Mouse (Mus musculus) kidney, embryonic 14.5 days (tissue): Measurements from ENCODE around the gene Msmp. TPM values are rescaled to one million over a fixed set of nuclear protein-coding genes. Genes with fewer than 3 reads are reported as not detected.
A peak's percentile ranks its signal among the peaks of the same experiment; 100 is the strongest.

ENCODE experiments used
- ATAC-seq: fragments of 200-750 bp; cut with Nextera tagmentation; 2 replicates; pipeline ENCODE4 v1.8.0; 2017; ENCODE audit warnings: moderate number of reproducible peaks, mild to moderate bottlenecking, moderate TSS enrichment, moderate library complexity; ENCODE audit not compliant: low FRiP score, low TSS enrichment
- H3K27ac ChIP-seq: fragments of 300-500 bp; sonication (generic); 2 replicates; pipeline ENCODE4 v1.5.1; 2014; ENCODE audit warnings: low read depth, mild to moderate bottlenecking, low read length, moderate library complexity, mixed read lengths
- H3K27me3 ChIP-seq: fragments of 300-500 bp; sonication (generic); 2 replicates; pipeline ENCODE4 v1.6.1; 2014; ENCODE audit warnings: mild to moderate bottlenecking, low read length; ENCODE audit not compliant: control insufficient read depth, insufficient read depth
- H3K36me3 ChIP-seq: fragments of 300-500 bp; sonication (generic); 2 replicates; pipeline ENCODE4 v1.6.1; 2014; ENCODE audit warnings: low read length, mixed read lengths; ENCODE audit not compliant: control insufficient read depth, insufficient read depth
- H3K4me1 ChIP-seq: fragments of 300-500 bp; sonication (generic); 2 replicates; pipeline ENCODE4 v1.6.1; 2014; ENCODE audit warnings: low read length, mixed read lengths; ENCODE audit not compliant: control insufficient read depth, insufficient read depth
- H3K4me2 ChIP-seq: fragments of 300-500 bp; sonication (generic); replicated peaks from 2 replicates; pipeline ENCODE4 v1.6.1; 2014; ENCODE audit warnings: low read depth, mild to moderate bottlenecking, low read length
- H3K4me3 ChIP-seq: fragments of 300-500 bp; sonication (generic); 2 replicates; pipeline ENCODE4 v1.5.1; 2014; ENCODE audit warnings: mild to moderate bottlenecking, low read length
- H3K9ac ChIP-seq: fragments of 300-500 bp; sonication (generic); 2 replicates; pipeline ENCODE4 v1.6.1; 2014; ENCODE audit warnings: low read depth, mild to moderate bottlenecking, low read length, moderate library complexity
- H3K9me3 ChIP-seq: fragments of 300-500 bp; sonication (generic); 2 replicates; pipeline ENCODE4 v1.6.1; 2016; ENCODE audit warnings: low read length; ENCODE audit not compliant: control insufficient read depth
- WGBS: fragments of 180-500 bp; shearing (Covaris S2); extraction: QIAGEN DNeasy Blood & Tissue Kit; methylation state at CpG from one replicate; pipeline ENCODE4 v1.1.7; 2014; 5-methylcytosine and 5-hydroxymethylcytosine counted together
- microRNA-seq: library from miRNA; unstranded; fragments of <30 nt; microRNA quantifications from one replicate; pipeline ENCODE4, GENCODE M21; 2016
- polyA plus RNA-seq: library from polyadenylated mRNA; unstranded; fragments of >200 nt; fragmentation: Nextera tagmentation; extraction: Ambion mirVana; gene quantifications from 2 replicates; pipeline ENCODE4 v1.2.1, GENCODE M21; 2014

Gene Msmp
- polyA plus RNA-seq, 1 experiment from 2014 or later, result 1.0 TPM

GRCm38 (mm10) chr4:43549055-43549454 lies 35.2 kb downstream of the Msmp start:
- Histone ChIP-seq H3K4me2 (no peak overlapping the region), H3K27ac (no peak overlapping the region), H3K27me3 (no peaks in the 10 kb centered on the region), H3K4me1 (no peaks in the 10 kb centered on the region), H3K9me3 (peaks cover 4% of the 10 kb centered on the region; the same call in 1 of the 2 replicates), H3K36me3 (peaks cover 100% of the 10 kb centered on the region), H3K9ac (no peak overlapping the region), H3K4me3 (no peak overlapping the region)
- 93% methylated on average over 12 of the region's 12 CpGs for WGBS
- no peak for ATAC-seq

GRCm38 (mm10) chr4:43547160-43547559 lies 37.1 kb downstream of the Msmp start:
- no peak overlapping the region for H3K27ac ChIP-seq
- H3K4me1 ChIP-seq, result no peaks in the 10 kb centered on the region
- no peaks in the 10 kb centered on the region for H3K27me3 ChIP-seq
- no peaks in the 10 kb centered on the region; the same call in 1 of the 2 replicates for H3K9me3 ChIP-seq
- no peak overlapping the region for H3K4me2 ChIP-seq
- 93% methylated on average over 8 of the region's 8 CpGs for WGBS
- H3K4me3 ChIP-seq, result no peak overlapping the region
- no peak for ATAC-seq
- H3K9ac ChIP-seq, result no peak overlapping the region
- H3K36me3 ChIP-seq, result peaks cover 100% of the 10 kb centered on the region

DNA sequence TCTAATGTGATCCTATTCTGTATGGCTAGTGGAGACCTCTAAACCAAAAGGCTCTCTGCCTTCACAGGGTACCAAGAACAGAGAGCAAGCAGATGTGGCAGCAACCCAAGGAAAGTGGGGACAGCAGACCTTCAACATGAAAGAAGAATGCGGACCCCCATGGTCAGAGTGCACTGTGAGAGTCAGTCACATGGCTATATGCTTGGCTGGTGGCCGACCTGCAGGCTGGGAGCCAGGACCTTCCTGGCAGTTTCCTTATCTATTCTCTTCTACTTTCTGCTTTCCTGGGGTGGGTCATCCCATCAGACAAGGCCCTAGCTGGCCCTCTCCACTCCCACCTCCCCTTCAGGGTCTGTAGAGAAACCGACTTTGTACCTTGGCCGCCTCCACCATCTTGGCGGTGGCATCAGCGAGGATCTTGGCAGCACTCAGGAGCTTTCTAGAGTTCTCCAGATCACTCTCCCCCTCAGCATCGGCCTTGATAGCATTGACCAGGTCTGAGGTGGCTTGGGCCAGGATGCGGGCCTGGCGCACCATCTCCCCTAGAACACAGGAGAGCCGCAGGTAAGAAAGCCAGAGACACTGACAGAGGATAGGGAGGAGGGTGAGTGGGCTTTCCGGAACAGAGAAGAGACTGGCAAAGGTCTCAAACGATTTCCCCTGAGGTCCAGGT lies 37.8 kb downstream of the Msmp start:
- H3K36me3 ChIP-seq, result peaks cover 100% of the 10 kb centered on the region

GRCm38 (mm10) chr4:43542044-43542443 lies 42.2 kb downstream of the Msmp start:
- H3K27ac ChIP-seq, result no peak overlapping the region
- H3K9ac ChIP-seq, result no peak overlapping the region
- H3K27me3 ChIP-seq, result no peaks in the 10 kb centered on the region
- H3K4me3 ChIP-seq, result no peak overlapping the region
- ATAC-seq, result peak; percentile 81
- 45% methylated on average over 3 of the region's 3 CpGs for WGBS
- H3K36me3 ChIP-seq, result peaks cover 100% of the 10 kb centered on the region
- no peaks in the 10 kb centered on the region for H3K4me1 ChIP-seq
- H3K9me3 ChIP-seq, result no peaks in the 10 kb centered on the region
- H3K4me2 ChIP-seq, result no peak overlapping the region

More for the DNA sequence above, 37.8 kb downstream of the Msmp start:
- no peak overlapping the region for H3K9ac ChIP-seq
- no peak overlapping the region for H3K27ac ChIP-seq
- WGBS, result 91% methylated on average over 12 of the region's 12 CpGs
- no peaks in the 10 kb centered on the region for H3K27me3 ChIP-seq
- H3K4me1 ChIP-seq, result no peaks in the 10 kb centered on the region
- H3K4me2 ChIP-seq, result no peak overlapping the region
- no peak overlapping the region for H3K4me3 ChIP-seq
- H3K9me3 ChIP-seq, result no peaks in the 10 kb centered on the region
- no peak for ATAC-seq

GRCm38 (mm10) chr4:43536031-43536430 lies 48.3 kb downstream of the Msmp start:
- Histone ChIP-seq H3K9ac (no peak overlapping the region), H3K27me3 (no peaks in the 10 kb centered on the region), H3K4me3 (no peak overlapping the region), H3K27ac (no peak overlapping the region), H3K4me2 (no peak overlapping the region), H3K36me3 (peaks cover 100% of the 10 kb centered on the region), H3K4me1 (no peaks in the 10 kb centered on the region), H3K9me3 (no peaks in the 10 kb centered on the region)
- no peak for ATAC-seq
- WGBS, result 92% methylated on average over 9 of the region's 9 CpGs

DNA sequence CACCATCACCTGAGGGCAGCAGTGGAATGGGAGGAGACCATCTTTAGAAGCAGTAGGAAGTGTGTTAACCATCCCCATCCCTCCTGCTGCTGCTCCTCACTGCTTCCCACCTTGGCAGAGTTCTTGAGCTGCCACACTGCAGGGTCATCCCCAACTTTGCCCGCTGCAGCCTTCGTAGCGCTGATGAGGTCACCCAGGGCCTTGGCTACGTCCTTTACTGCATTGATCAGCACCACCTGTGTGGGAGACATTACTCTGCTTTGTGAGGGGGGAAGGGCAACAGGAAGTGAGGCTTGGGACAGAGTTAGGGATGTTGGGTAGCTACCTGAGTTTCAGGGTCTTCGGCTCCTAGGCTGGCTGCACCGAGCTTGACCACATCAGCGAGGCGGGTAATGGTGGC lies 48.7 kb downstream of the Msmp start:
- Histone ChIP-seq H3K4me3 (no peak overlapping the region), H3K27me3 (no peaks in the 10 kb centered on the region), H3K4me2 (no peak overlapping the region), H3K9ac (no peak overlapping the region), H3K9me3 (no peaks in the 10 kb centered on the region), H3K4me1 (no peaks in the 10 kb centered on the region), H3K27ac (no peak overlapping the region), H3K36me3 (peaks cover 97% of the 10 kb centered on the region)
- no peak for ATAC-seq
- 93% methylated on average over 8 of the region's 8 CpGs for WGBS

- H3K4me3 ChIP-seq, result no peak overlapping the region
- WGBS, result 75% methylated on average over 9 of the region's 9 CpGs
- H3K36me3 ChIP-seq, result peaks cover 73% of the 10 kb centered on the region
These were observed 51.0 kb downstream of the Msmp start for GRCm38 (mm10) chr4:43533270-43533669.

More at GRCm38 (mm10) chr4:43533270-43533669, 51.0 kb downstream of the Msmp start:
- no peak overlapping the region for H3K4me2 ChIP-seq
- H3K9ac ChIP-seq, result no peak overlapping the region
- no peaks in the 10 kb centered on the region for H3K27me3 ChIP-seq
- no peaks in the 10 kb centered on the region for H3K4me1 ChIP-seq
- no peak for ATAC-seq
- no peak overlapping the region for H3K27ac ChIP-seq
- H3K9me3 ChIP-seq, result no peaks in the 10 kb centered on the region

Small RNA genes lying within 50 kb of the gene (microRNA-seq; reads per million reads assigned to microRNA genes)
- gene Gm25262, result not detected

Other genes with a start within 250 kb of the Msmp start
- gene Rusc2, start 202.5 kb downstream of the Msmp start, polyA plus RNA-seq, result 8.9 and 11.2 TPM in 2 replicates
- 0.24 and 0.38 TPM in 2 replicates for gene Fam166b, start 155.4 kb downstream of the Msmp start, polyA plus RNA-seq
- 11.4 and 14.9 TPM in 2 replicates for gene Tesk1, start 142.6 kb downstream of the Msmp start, polyA plus RNA-seq
- gene Cd72, start 129.9 kb downstream of the Msmp start, polyA plus RNA-seq, result 5.1 and 5.2 TPM in 2 replicates
- gene Sit1, start 100.8 kb downstream of the Msmp start, polyA plus RNA-seq, result not detected in 2 replicates
- 59.4 and 72.2 TPM in 2 replicates for gene Ccdc107, start 91.6 kb downstream of the Msmp start, polyA plus RNA-seq
- 36.4 and 38.2 TPM in 2 replicates for gene Arhgef39, start 84.8 kb downstream of the Msmp start, polyA plus RNA-seq
- 0.80 and 1.3 TPM in 2 replicates for gene Car9, start 77.5 kb downstream of the Msmp start, polyA plus RNA-seq
- gene Tpm2, start 60.7 kb downstream of the Msmp start, polyA plus RNA-seq, result 208 and 212 TPM in 2 replicates
- gene Creb3, start 22.2 kb downstream of the Msmp start, polyA plus RNA-seq, result 50.2 and 55.7 TPM in 2 replicates
- 72.6 and 87.2 TPM in 2 replicates for gene Tln1, start 21.8 kb downstream of the Msmp start, polyA plus RNA-seq
- 27.9 and 34.4 TPM in 2 replicates for gene Rgp1, start 5.8 kb downstream of the Msmp start, polyA plus RNA-seq
- 13.1 and 17.9 TPM in 2 replicates for gene Gba2, start 5.6 kb downstream of the Msmp start, polyA plus RNA-seq
- gene Npr2, start 47.4 kb upstream of the Msmp start, polyA plus RNA-seq, result 6.0 and 11.1 TPM in 2 replicates
- gene Spag8, start 69.1 kb upstream of the Msmp start, polyA plus RNA-seq, result 0.93 and 1.3 TPM in 2 replicates
- gene Hint2, start 72.0 kb upstream of the Msmp start, polyA plus RNA-seq, result 107 and 136 TPM in 2 replicates
- 2.6 and 3.2 TPM in 2 replicates for gene Tmem8b, start 84.5 kb upstream of the Msmp start, polyA plus RNA-seq
- gene Fam221b, start 84.7 kb upstream of the Msmp start, polyA plus RNA-seq, result 2.6 and 3.7 TPM in 2 replicates
- gene Olfr70, start 116.3 kb upstream of the Msmp start, polyA plus RNA-seq, result not detected in 2 replicates
- not detected in 2 replicates for gene Olfr71, start 125.8 kb upstream of the Msmp start, polyA plus RNA-seq
- 0.40 and 1.0 TPM in 2 replicates for gene Hrct1, start 142.7 kb upstream of the Msmp start, polyA plus RNA-seq
- gene Spaar, start 145.5 kb upstream of the Msmp start, polyA plus RNA-seq, result 0.04 and 0.14 TPM in 2 replicates
- not detected in 2 replicates for gene Olfr159, start 186.5 kb upstream of the Msmp start, polyA plus RNA-seq
- gene Olfr156, start 239.4 kb upstream of the Msmp start, polyA plus RNA-seq, result not detected in 2 replicates